ENCODE assay signal across 8 mouse cellular contexts in the genomic region with DNA sequence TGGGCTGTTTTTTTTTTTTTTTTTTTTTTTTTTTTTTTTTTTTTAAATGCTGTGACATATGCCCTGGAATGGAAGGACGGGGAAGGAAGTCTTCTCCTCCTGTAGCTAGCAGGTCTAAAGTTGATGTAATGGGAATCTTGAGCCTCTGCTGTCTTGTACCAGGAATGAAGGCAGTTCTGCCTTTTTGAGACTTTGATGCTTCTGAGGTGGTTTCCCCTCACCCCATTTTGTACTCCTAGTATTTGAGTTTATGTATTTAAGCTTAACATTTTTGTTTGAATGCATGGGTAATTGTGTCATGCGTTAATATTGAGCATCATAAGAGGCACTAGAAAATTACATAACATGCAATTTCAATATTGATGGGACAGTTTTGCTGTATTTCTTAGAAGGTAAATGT. TPM values are rescaled to one million over a fixed set of nuclear protein-coding genes. Genes with fewer than 3 reads are reported as not detected.
A peak's percentile ranks its signal among the peaks of the same experiment; 100 is the strongest.
DNase-seq lines count a peak whose midpoint lies in the region; ATAC-seq and TF ChIP-seq lines count a peak whose summit lies in the region.

No protein-coding gene starts in this region.

- H3K4me2 ChIP-seq in lung, embryonic 16.5 days (ENCODE audit: low read depth, low read length): peak overlapping the region; percentile 34
- peak overlapping the region; percentile 37; the same call in 1 of the 2 replicates for H3K4me2 ChIP-seq in limb, embryonic 13.5 days (replicated peaks)
- H3K4me2 ChIP-seq in stomach, embryonic 14.5 days (replicated peaks; ENCODE audit: low read depth, low read length): no peak overlapping the region; the same call in 1 of the 2 replicates

- ATAC-seq in lung, embryonic 16.5 days (ENCODE audit: low read depth): no peak
- no peak for ATAC-seq in limb, embryonic 13.5 days (ENCODE audit: low FRiP score, low read depth)
- ATAC-seq in stomach, embryonic 14.5 days (ENCODE audit: insufficient number of reproducible peaks, insufficient read depth, low FRiP score, low read depth): no peak

- peaks cover 2% of the 10 kb centered on the region; the same call in 1 of the 2 replicates for H3K9me3 ChIP-seq in lung, embryonic 16.5 days (ENCODE audit: control insufficient read depth, low read length)
- H3K9me3 ChIP-seq in limb, embryonic 13.5 days: 0 out of 2 replicates have a peak, but pooled peaks cover 12% of the 10 kb centered on the region
- 0 out of 2 replicates have a peak, but pooled peaks cover under 1% of the 10 kb centered on the region for H3K9me3 ChIP-seq in stomach, embryonic 14.5 days (ENCODE audit: control insufficient read depth, low read depth, low read length)

- peaks cover 3% of the 10 kb centered on the region; the same call in 1 of the 2 replicates for H3K4me1 ChIP-seq in lung, embryonic 16.5 days (replicated peaks; ENCODE audit: control insufficient read depth, insufficient read depth, low read length)
- H3K4me1 ChIP-seq in limb, embryonic 13.5 days: no peaks in the 10 kb centered on the region
- 0 out of 2 replicates have a peak, but pooled peaks cover 3% of the 10 kb centered on the region for H3K4me1 ChIP-seq in stomach, embryonic 14.5 days (ENCODE audit: control insufficient read depth, insufficient read depth, low read length)

- intact Hi-C loops in gastrocnemius, adult 2 months (cut with DNase I): no loop called here

- no peak for DNase-seq in gastrocnemius, adult 2 months
- no peak for DNase-seq in gastrocnemius, postnatal 4 days (ENCODE audit: low spot score in 2 of 2)
- DNase-seq in lung, postnatal 25 days (ENCODE audit: low spot score): no peak
- no peak for DNase-seq in adrenal gland, adult 8-10 months
- DNase-seq in layer of hippocampus, adult 11-12 months (ENCODE audit: low spot score): no peak

- H3K4me3 ChIP-seq in gastrocnemius, adult 2 months: peak overlapping the region; percentile 95
- H3K4me3 ChIP-seq in lung, embryonic 16.5 days (ENCODE audit: low read length): peak overlapping the region; percentile 13; the same call in 1 of the 2 replicates
- no peak overlapping the region for H3K4me3 ChIP-seq in limb, embryonic 13.5 days
- peak overlapping the region; percentile 13; the same call in 1 of the 2 replicates for H3K4me3 ChIP-seq in stomach, embryonic 14.5 days (ENCODE audit: low read depth, low read length)

- no peaks in the 10 kb centered on the region for H3K27me3 ChIP-seq in lung, embryonic 16.5 days (ENCODE audit: control insufficient read depth, insufficient read depth, low read depth, low read length)
- no peaks in the 10 kb centered on the region for H3K27me3 ChIP-seq in limb, embryonic 13.5 days
- no peaks in the 10 kb centered on the region for H3K27me3 ChIP-seq in stomach, embryonic 14.5 days (ENCODE audit: control insufficient read depth, insufficient read depth, low read length)

- H3K36me3 ChIP-seq in lung, embryonic 16.5 days (ENCODE audit: control insufficient read depth, insufficient read depth, low read length): peaks cover 8% of the 10 kb centered on the region; the same call in 1 of the 2 replicates
- peaks cover 22% of the 10 kb centered on the region for H3K36me3 ChIP-seq in limb, embryonic 13.5 days
- peaks cover 4% of the 10 kb centered on the region for H3K36me3 ChIP-seq in stomach, embryonic 14.5 days (ENCODE audit: control insufficient read depth, insufficient read depth, low read length)

- H3K27ac ChIP-seq in gastrocnemius, adult 2 months: peak overlapping the region; percentile 20; the same call in 1 of the 2 replicates
- H3K27ac ChIP-seq in lung, embryonic 16.5 days (ENCODE audit: low read length): no peak overlapping the region
- H3K27ac ChIP-seq in limb, embryonic 13.5 days: no peak overlapping the region
- no peak overlapping the region for H3K27ac ChIP-seq in stomach, embryonic 14.5 days (ENCODE audit: low read length)

- no peak for TF ChIP-seq CTCF in gastrocnemius, adult 2 months (IDR thresholded peaks at IDR 0.05)

- no peak overlapping the region for H3K9ac ChIP-seq in lung, embryonic 16.5 days (ENCODE audit: low read length)
- H3K9ac ChIP-seq in limb, embryonic 13.5 days: no peak overlapping the region
- no peak overlapping the region for H3K9ac ChIP-seq in stomach, embryonic 14.5 days (replicated peaks; ENCODE audit: low read depth, low read length)

- 64% methylated on average over 2 of the region's 2 CpGs for WGBS in lung, embryonic 16.5 days
- 75% methylated on average over 2 of the region's 2 CpGs for WGBS in limb, embryonic 13.5 days
- 74% methylated on average over 2 of the region's 2 CpGs for WGBS in stomach, embryonic 14.5 days

RNA-seq across cellular contexts. Expression of a gene that starts 14.4 kb away (rescaled TPM):
- 10 to 100 TPM; 43.4 to 46.9 TPM for total RNA-seq in gastrocnemius, adult 2 months (2021)
- 100 to 1,000 TPM in 1 of 2 experiments, 10 to 100 TPM in 1; 85.1 to 102 TPM for total RNA-seq in gastrocnemius, postnatal 4 days (2021)
- polyA plus RNA-seq in lung, embryonic 16.5 days (2015; fragmentation: Nextera tagmentation; extraction: Ambion mirVana): 41.2 and 43.6 TPM in 2 replicates
- 40.4 and 42.2 TPM in 2 replicates for polyA plus RNA-seq in limb, embryonic 13.5 days (2015; fragmentation: Nextera tagmentation; extraction: Ambion mirVana)
- polyA plus RNA-seq in stomach, embryonic 14.5 days (2014; fragmentation: Nextera tagmentation; extraction: Ambion mirVana): 49.9 and 59.3 TPM in 2 replicates
- 100 to 1,000 TPM in 2 of 4 experiments, 10 to 100 TPM in 2; 79.2 to 127 (median 99.1) TPM for total RNA-seq in adrenal gland, adult 8-10 months (2022)
